Mouse (Mus musculus): ENCODE measurements at regions not wholly inside any gene's neighbourhood (a gene's known extent, or its start where the extent isn't known, plus 50 kb on each side); places are given as distances from the start of the nearest gene placed in this dataset.

- DNase-seq, result no peak
Measured at GRCm38 (mm10) chr9:89858005-89858404, 51.7 kb upstream of the Rasgrf1 start.

GRCm38 (mm10) chr9:89850491-89851282 is 59.0 kb upstream of the Rasgrf1 start:
- peak; percentile 85 for DNase-seq

- no peak for DNase-seq
Measured at GRCm38 (mm10) chr9:89849947-89850346, 59.8 kb upstream of the Rasgrf1 start.

GRCm38 (mm10) chr9:89848571-89848970 is 61.1 kb upstream of the Rasgrf1 start:
- no peak for DNase-seq

- DNase-seq, result no peak
Measured at GRCm38 (mm10) chr9:89846973-89847372, 62.7 kb upstream of the Rasgrf1 start.

- DNase-seq, result no peak
Measured at GRCm38 (mm10) chr9:89842776-89843089, 67.0 kb upstream of the Rasgrf1 start.

- no peak for DNase-seq
Measured at GRCm38 (mm10) chr9:89841866-89842775, 67.6 kb upstream of the Rasgrf1 start.

GRCm38 (mm10) chr9:89841371-89841770 is 68.3 kb upstream of the Rasgrf1 start:
- no peak for DNase-seq

GRCm38 (mm10) chr9:89836454-89837245 is 73.1 kb upstream of the Rasgrf1 start:
- DNase-seq, result no peak

- no peak for DNase-seq
Measured at GRCm38 (mm10) chr9:89833596-89833995, 76.1 kb upstream of the Rasgrf1 start.

GRCm38 (mm10) chr9:89831855-89832254 is 77.9 kb upstream of the Rasgrf1 start:
- no peak for DNase-seq

- DNase-seq, result no peak
Measured at GRCm38 (mm10) chr9:89828156-89828555, 81.6 kb upstream of the Rasgrf1 start.

- DNase-seq, result no peak
Measured at GRCm38 (mm10) chr9:89827564-89827963, 82.1 kb upstream of the Rasgrf1 start.

GRCm38 (mm10) chr9:89826712-89827548 is 82.8 kb upstream of the Rasgrf1 start:
- DNase-seq, result peak; percentile 87

- DNase-seq, result no peak
Measured at GRCm38 (mm10) chr9:89821853-89822243, 83.6 kb upstream of the Ankrd34c start.

- DNase-seq, result no peak
Measured at GRCm38 (mm10) chr9:89821109-89821852, 83.0 kb upstream of the Ankrd34c start.

- DNase-seq, result no peak
Measured at GRCm38 (mm10) chr9:89813616-89814318, 75.5 kb upstream of the Ankrd34c start.

- no peak for DNase-seq
Measured at GRCm38 (mm10) chr9:89807381-89807780, 69.1 kb upstream of the Ankrd34c start.

- DNase-seq, result no peak
Measured at GRCm38 (mm10) chr9:89802658-89803057, 64.4 kb upstream of the Ankrd34c start.

- DNase-seq, result peak; percentile 26
Measured at GRCm38 (mm10) chr9:89793018-89793417, 54.7 kb upstream of the Ankrd34c start.

- no peak for DNase-seq
Measured at GRCm38 (mm10) chr9:89789926-89790325, 51.7 kb upstream of the Ankrd34c start.

Data from cerebellum, adult 11 months (tissue).